Mouse (Mus musculus) cerebellum, adult 2 months (tissue): ENCODE results near the gene Gm6268. TPM values are rescaled to one million over a fixed set of nuclear protein-coding genes. Genes with fewer than 3 reads are reported as not detected.
A peak's percentile ranks its signal among the peaks of the same experiment; 100 is the strongest.

Experiments
- DNase-seq, 2 experiments: peaks; one replicate each; pipeline ENCODE4 v3.0.0; 2021
- H3K27ac ChIP-seq: fragments of 200-500 bp; 2 replicates; pipeline ENCODE4 v1.5.1; 2012; ENCODE audit warnings: low read length, control low read depth, inconsistent platforms; ENCODE audit not compliant: insufficient read depth
- H3K27me3 ChIP-seq: fragments of 200-500 bp; 2 replicates; pipeline ENCODE4 v1.6.1; 2012; ENCODE audit warnings: inconsistent platforms, mild to moderate bottlenecking, low read length, moderate library complexity; ENCODE audit not compliant: control insufficient read depth, insufficient read depth
- H3K4me1 ChIP-seq: fragments of 200-500 bp; 2 replicates; pipeline ENCODE4 v1.6.1; 2011; ENCODE audit warnings: low read length; ENCODE audit not compliant: control insufficient read depth, insufficient read depth
- H3K4me3 ChIP-seq: fragments of 200-500 bp; replicated peaks from 2 replicates; pipeline ENCODE3; 2011; ENCODE audit warnings: mild to moderate bottlenecking, low read depth, low read length, control low read depth; ENCODE audit not compliant: insufficient read depth
- CTCF ChIP-seq: fragments of 200-500 bp; IDR thresholded peaks from 2 replicates; pipeline ENCODE4 v1.5.1; 2011; ENCODE audit warnings: low read depth, mild to moderate bottlenecking, control low read depth, low read length, moderate library complexity, borderline replicate concordance; ENCODE audit not compliant: insufficient read depth
- POLR2A ChIP-seq: fragments of 200-500 bp; IDR thresholded peaks from 2 replicates; pipeline ENCODE4 v1.6.1; 2011; ENCODE audit warnings: low read length, control low read depth, borderline replicate concordance; ENCODE audit not compliant: insufficient read depth
- WGBS: fragments of 180-500 bp; shearing (Covaris S2); methylation state at CpG from one replicate; pipeline ENCODE4 v1.1.7; 2018; 5-methylcytosine and 5-hydroxymethylcytosine counted together
- polyA plus RNA-seq: library from polyadenylated mRNA; depleted of rRNA; stranded (reverse); fragments of >200 nt; gene quantifications from 2 replicates; pipeline ENCODE4 v1.2.3, GENCODE M21; 2012; rRNA removed

The Gm6268 gene
- polyA plus RNA-seq, result not detected in 2 replicates

DNA sequence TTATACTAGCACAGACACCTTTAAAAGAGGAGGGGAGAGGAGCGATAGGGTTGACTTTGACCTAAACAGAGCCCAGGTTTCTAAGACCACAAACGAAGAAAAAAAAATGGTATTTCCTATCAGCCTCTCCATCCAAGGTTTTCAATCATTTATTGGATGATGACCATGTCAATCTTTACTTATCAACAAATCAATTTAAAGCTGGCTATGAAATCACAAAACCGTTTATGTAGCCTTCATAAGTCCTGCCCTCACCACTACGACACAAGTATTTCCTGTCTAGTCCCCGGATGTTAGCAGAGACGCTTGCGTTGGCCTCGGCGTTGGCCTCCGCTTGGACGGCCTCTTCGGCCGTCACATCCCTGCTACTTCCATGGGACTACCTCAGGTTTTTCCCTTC, at the start of gene Gm6268:
Gm6268 (plus strand) TSS at position 301 of the 400 bp plus-strand sequence.
- Histone ChIP-seq H3K4me1 (no peaks in the 10 kb centered on the region), H3K27me3 (no peaks in the 10 kb centered on the region), H3K27ac (no peak within 1 kb of the TSS), H3K4me3 (no peak within 1 kb of the TSS)
- WGBS, result 94% methylated on average over 13 of the region's 13 CpGs
- TF ChIP-seq POLR2A (no peak), CTCF (no peak)
- no peak for DNase-seq

DNA sequence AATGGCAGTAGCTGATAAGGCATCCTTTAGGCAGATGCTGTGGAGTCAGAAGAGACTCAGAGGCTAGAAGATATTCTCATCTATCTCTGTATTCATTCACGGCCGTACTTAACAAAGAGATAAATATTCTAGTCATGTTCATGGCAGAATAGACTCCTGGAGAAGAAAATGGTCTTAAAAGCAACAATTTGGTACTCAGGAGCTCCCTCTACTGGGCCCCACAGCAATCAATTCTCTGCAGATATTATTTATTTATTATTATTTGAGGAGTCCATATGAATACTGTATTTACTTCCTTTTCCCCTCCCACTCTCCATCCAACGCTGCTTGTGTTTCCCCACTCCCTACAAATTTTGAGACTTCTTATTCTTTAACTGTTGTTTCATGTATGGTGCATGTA, 48.6 kb upstream of the Gm6268 start:
- no peak overlapping the region for H3K4me3 ChIP-seq
- peak; percentile 17 to 20 for DNase-seq
- H3K27ac ChIP-seq, result no peak overlapping the region
- TF ChIP-seq POLR2A (no peak), CTCF (no peak)
- WGBS, result 52% methylated on average over 3 of the region's 3 CpGs
- no peaks in the 10 kb centered on the region for H3K27me3 ChIP-seq
- H3K4me1 ChIP-seq, result no peaks in the 10 kb centered on the region

DNA sequence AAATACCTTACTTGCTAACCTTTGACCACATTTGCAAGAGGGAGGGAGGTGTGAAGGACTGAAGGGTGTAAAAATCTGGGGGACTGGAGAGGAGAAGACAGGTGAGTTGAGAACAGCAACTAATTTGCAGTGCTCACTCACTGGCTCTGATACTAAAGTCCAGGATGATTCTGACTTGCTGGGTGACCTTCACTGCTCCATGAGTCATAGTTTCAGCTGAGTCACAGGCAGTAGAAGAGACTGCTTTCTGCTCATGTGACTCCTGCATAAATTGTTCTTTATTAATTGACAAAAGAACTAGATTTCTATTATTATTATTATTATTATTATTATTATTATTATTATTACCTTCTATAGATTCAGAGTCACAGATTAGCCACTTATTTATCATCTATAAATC, 15.7 kb upstream of the Gm6268 start:
- TF ChIP-seq CTCF (no peak), POLR2A (no peak)
- no peak overlapping the region for H3K27ac ChIP-seq
- H3K4me1 ChIP-seq, result no peaks in the 10 kb centered on the region
- H3K4me3 ChIP-seq, result no peak overlapping the region
- DNase-seq, result no peak
- no peaks in the 10 kb centered on the region for H3K27me3 ChIP-seq

DNA sequence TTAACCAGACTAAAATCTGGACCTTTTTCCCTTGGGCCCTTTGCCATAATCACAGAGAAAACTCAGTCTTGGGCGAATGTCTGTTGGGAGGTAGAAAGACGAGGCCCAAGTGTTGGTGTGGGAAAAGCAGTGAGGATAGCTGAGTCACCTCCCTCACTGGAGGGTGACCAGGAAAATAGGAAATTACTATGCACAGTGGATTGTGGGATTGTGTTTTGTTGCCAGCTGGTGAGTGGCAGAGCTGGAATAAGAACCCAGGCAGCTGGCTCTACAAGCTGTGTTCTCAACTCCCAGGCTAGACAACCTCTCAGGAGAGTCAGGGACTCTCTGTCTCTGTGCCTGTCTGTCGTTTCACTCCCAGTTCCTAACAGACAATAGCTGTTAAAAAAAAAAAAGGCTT, 11.1 kb upstream of the Gm6268 start:
- WGBS, result 24% methylated on average over 3 of the region's 3 CpGs

DNA sequence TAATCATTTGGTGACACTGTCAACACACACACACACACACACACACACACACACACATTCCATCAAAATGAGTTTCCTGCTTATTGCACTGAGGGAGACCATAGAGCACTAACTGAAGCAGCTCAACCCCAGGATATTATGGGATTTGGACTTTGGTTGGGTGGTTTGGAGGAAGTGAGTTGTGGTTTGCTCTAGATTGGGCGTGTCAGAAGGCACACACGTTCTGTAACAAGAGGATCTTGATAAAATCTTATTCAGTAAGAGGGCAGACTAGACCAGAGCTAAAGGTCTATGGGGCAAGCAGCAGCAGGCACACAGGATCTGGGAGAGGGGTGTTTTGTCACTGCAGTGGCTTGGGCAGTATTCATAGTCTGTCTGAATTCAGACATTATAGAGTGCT, 10.6 kb upstream of the Gm6268 start:
- 73% methylated on average over 2 of the region's 2 CpGs for WGBS

More for the DNA sequence above, 11.1 kb upstream of the Gm6268 start:
- Histone ChIP-seq H3K4me1 (no peaks in the 10 kb centered on the region), H3K27ac (no peak overlapping the region), H3K27me3 (no peaks in the 10 kb centered on the region), H3K4me3 (no peak overlapping the region)
- TF ChIP-seq CTCF (no peak), POLR2A (no peak)
- peak in 1 of 2 experiments; percentile 18 for DNase-seq

DNA sequence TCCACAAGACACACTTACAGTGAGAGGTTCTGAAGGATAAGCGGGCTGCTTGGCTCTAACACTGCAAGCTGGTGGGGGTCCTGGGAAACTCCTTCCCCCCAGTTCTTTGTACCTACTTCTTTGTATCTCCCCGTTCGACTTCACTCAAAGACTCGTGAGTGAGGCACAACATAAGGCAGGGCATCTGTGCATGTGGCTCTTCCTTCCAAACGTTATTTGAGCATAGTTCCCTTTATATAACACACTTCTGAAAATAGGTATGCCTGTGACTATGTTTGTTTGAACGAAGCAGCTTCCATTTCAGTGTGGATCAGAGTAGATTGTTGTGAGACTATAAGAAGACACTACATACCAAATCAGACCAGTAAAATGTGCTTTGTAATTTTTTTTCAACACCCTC, 8.4 kb upstream of the Gm6268 start:
- no peak for DNase-seq
- Histone ChIP-seq H3K27me3 (no peaks in the 10 kb centered on the region), H3K4me1 (no peaks in the 10 kb centered on the region), H3K4me3 (no peak overlapping the region), H3K27ac (no peak overlapping the region)
- TF ChIP-seq CTCF (no peak), POLR2A (no peak)
- WGBS, result 41% methylated on average over 6 of the region's 6 CpGs

More for the DNA sequence above, 10.6 kb upstream of the Gm6268 start:
- Histone ChIP-seq H3K27ac (no peak overlapping the region), H3K27me3 (no peaks in the 10 kb centered on the region), H3K4me1 (no peaks in the 10 kb centered on the region), H3K4me3 (no peak overlapping the region)
- no peak for DNase-seq
- TF ChIP-seq POLR2A (no peak), CTCF (no peak)

DNA sequence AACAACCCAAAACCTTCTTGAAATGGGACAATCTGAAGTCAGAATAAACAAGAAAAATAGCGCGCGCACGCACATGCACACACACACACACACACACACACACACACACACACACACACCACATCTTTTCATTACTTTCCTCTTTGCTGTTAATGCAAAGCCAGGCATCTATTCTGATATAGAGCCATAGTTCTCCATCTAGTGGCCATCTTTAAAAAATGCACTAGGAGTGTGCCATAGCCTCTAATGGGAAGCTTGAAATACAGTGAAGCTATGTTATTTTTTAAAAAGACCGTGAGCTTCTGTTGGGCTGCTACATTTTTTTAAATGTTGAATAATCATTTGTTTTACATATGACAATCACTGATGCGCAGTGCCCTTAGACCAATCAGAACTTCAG, 7.8 kb upstream of the Gm6268 start:
- no peak for TF ChIP-seq POLR2A
- no peak for TF ChIP-seq CTCF
- no peak overlapping the region for H3K27ac ChIP-seq

DNA sequence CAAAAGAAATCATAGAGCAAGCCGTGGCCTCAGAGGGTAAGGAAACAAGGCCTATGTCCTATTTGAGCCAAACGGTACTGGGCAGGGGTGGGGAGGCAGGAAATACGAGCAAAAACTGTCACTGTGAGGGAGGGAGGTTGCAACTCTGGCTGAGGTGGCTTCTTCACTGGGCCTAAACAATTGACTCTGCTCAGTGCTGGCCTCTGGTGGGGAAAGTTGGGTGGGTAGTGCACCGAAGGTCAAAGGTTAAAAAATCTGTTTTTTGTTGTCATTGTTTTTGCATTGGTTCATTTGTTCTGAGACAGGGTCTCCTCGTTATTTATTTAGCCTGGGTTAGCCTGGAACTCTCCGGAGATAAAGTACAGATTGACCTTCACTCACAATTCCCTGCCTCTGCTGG, 1.2 kb downstream of the Gm6268 start:
- WGBS, result 50% methylated on average over 6 of the region's 6 CpGs
- DNase-seq, result no peak

More for the DNA sequence above, 7.8 kb upstream of the Gm6268 start:
- 22% methylated on average over 6 of the region's 6 CpGs for WGBS
- Histone ChIP-seq H3K27me3 (no peaks in the 10 kb centered on the region), H3K4me3 (no peak overlapping the region), H3K4me1 (no peaks in the 10 kb centered on the region)
- DNase-seq, result peak in 1 of 2 experiments; percentile 4

DNA sequence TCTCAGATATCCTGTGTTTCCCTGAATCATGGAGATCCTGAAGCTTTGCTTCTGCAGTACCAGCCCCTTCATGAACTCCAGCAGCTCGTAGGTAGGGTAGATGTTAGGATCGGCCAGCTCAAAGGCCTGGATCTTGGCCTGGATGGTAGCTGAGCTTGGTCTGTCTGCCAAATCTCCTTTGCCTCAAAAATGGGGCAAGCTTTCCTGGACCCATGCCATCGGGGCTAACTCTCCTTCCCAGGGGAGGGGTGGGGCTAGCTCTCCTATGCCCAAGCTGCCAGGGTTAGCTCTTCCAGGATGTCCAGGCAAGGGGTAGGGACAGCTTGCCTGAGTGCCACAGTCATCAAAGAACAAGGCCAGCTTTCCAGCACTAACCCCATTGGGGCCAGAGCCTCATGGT, 18.1 kb downstream of the Gm6268 start:
- TF ChIP-seq CTCF (no peak), POLR2A (no peak)
- 15% methylated on average over 3 of the region's 3 CpGs for WGBS
- peak in 1 of 2 experiments; percentile 4 for DNase-seq

More for the DNA sequence above, 1.2 kb downstream of the Gm6268 start:
- H3K27me3 ChIP-seq, result no peaks in the 10 kb centered on the region
- H3K4me1 ChIP-seq, result no peaks in the 10 kb centered on the region
- TF ChIP-seq POLR2A (no peak), CTCF (no peak)
- H3K27ac ChIP-seq, result no peak overlapping the region
- H3K4me3 ChIP-seq, result no peak overlapping the region

More for the DNA sequence above, 18.1 kb downstream of the Gm6268 start:
- H3K27me3 ChIP-seq, result no peaks in the 10 kb centered on the region
- no peaks in the 10 kb centered on the region for H3K4me1 ChIP-seq
- H3K27ac ChIP-seq, result no peak overlapping the region
- no peak overlapping the region for H3K4me3 ChIP-seq
